Mouse (Mus musculus) E14TG2a.4 (cell line): ENCODE data around the gene Nek7.

Experiments used
- CTCF ChIP-seq: conservative IDR thresholded peaks from 2 replicates; pipeline ENCODE4 v1.5.1; 2014; ENCODE audit warnings: low read length
- NANOG ChIP-seq: IDR thresholded peaks from 2 replicates; pipeline ENCODE4 v1.6.1; 2014; ENCODE audit warnings: borderline replicate concordance, low read length, mixed read lengths
- POU5F1 ChIP-seq: IDR thresholded peaks from 2 replicates; pipeline ENCODE4 v1.6.1; 2014; ENCODE audit warnings: low read length, borderline replicate concordance

DNA sequence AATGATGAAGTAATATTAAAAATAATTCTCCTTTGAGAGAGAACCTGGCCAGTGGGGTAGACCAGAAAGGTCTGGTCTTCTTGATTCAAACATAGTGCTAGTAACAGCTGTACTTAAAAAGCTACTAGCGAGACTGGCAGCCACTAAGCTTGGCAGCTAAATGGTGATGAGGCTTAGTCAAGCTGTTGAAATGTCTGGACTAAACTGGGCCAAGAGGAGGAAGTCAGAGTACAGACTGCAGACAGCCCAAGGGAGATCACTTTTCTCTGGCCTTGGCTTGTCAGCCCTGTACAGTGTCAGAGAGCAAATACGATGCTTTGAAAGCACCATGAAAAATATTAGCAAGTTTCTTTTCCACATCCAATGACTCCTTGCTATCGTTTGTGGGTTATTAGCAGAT lies 2.5 kb upstream of the Nek7 start:
- no peak for TF ChIP-seq CTCF
- no peak for TF ChIP-seq POU5F1
- TF ChIP-seq NANOG, result no peak
